Comparison of ENCODE assay signal across 8 mouse cellular contexts in the genomic region with DNA sequence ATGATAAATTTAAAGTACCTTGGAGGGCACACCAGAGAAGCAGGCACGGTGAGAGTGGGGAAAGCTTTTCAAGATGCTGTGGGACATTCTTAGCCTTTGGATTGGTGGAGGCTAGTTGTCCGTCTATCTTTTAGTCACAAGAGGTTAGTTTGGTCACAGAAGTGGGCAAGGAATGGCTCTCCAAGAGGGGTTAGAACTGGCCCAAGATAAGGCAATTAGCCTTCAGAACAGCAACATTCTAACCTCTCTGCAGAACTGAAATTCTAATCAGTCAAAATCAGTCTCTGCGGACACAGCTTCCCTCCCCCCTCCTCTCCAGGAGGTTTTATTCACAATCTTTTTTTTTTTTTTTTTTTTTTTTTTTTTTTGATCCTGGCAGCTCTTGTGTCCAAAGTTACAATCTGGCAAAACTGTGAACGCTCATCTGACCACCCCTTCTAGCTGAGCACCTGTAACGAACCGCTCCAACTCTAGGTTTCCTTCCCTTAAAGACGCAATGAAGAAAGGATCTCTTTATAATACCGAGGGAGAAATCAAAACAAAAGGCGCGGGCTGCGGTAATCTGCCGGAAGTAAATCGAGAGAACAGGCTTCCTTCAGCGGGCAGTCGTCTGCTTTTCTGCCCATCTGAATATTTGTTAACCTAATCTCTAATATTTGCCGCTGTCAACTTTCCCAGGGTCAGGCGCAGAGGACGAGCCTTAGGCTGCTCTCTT. TPM values are rescaled to one million over a fixed set of nuclear protein-coding genes. Genes with fewer than 3 reads are reported as not detected.
DNase-seq lines count a peak whose midpoint lies in the region; ATAC-seq lines count a peak whose summit lies in the region.

No protein-coding gene starts in this region.

- H3K9ac ChIP-seq in forebrain, embryonic 15.5 days (replicated peaks): peak overlapping the region; percentile 57
- H3K9ac ChIP-seq in liver, embryonic 13.5 days: no peak overlapping the region

- no peaks in the 10 kb centered on the region for H3K27me3 ChIP-seq in forebrain, embryonic 15.5 days
- peaks cover 50% of the 10 kb centered on the region for H3K27me3 ChIP-seq in liver, embryonic 13.5 days

- H3K36me3 ChIP-seq in forebrain, embryonic 15.5 days: no peaks in the 10 kb centered on the region
- H3K36me3 ChIP-seq in liver, embryonic 13.5 days: no peaks in the 10 kb centered on the region

- ATAC-seq in forebrain, embryonic 15.5 days (replicated peaks): no peak
- ATAC-seq in liver, embryonic 13.5 days (ENCODE audit: low read depth): no peak

- 4% methylated on average over 18 of the region's 18 CpGs for WGBS in forebrain, embryonic 15.5 days
- WGBS in liver, embryonic 13.5 days (ENCODE audit: insufficient replicate concordance): 6% methylated on average over 18 of the region's 18 CpGs

- H3K4me1 ChIP-seq in forebrain, embryonic 15.5 days: peaks cover 8% of the 10 kb centered on the region; the same call in 1 of the 2 replicates
- H3K4me1 ChIP-seq in liver, embryonic 13.5 days (replicated peaks): peaks cover 18% of the 10 kb centered on the region

- H3K4me2 ChIP-seq in forebrain, embryonic 15.5 days (replicated peaks): peak overlapping the region; percentile 72
- peak overlapping the region; percentile 55 for H3K4me2 ChIP-seq in liver, embryonic 13.5 days

- no peaks in the 10 kb centered on the region for H3K9me3 ChIP-seq in forebrain, embryonic 15.5 days
- H3K9me3 ChIP-seq in liver, embryonic 13.5 days (replicated peaks): no peaks in the 10 kb centered on the region

- peak; percentile 23 for DNase-seq in embryo, embryonic 10.5 days (ENCODE audit: low spot score)
- no peak for DNase-seq in embryo, embryonic 9.5 days (ENCODE audit: extremely low spot score)
- peak; percentile 66 for DNase-seq in CD4-positive helper T cell, adult 2 months (ENCODE audit: low read depth, low spot score)
- no peak for DNase-seq in liver, embryonic 13.5 days
- DNase-seq in right cerebral cortex, postnatal 10 days (ENCODE audit: low spot score in 2 of 2): no peak
- DNase-seq in layer of hippocampus, adult 9-11 months: no peak
- no peak for DNase-seq in spleen, postnatal 36 days (ENCODE audit: low spot score in 2 of 2)

- H3K27ac ChIP-seq in forebrain, embryonic 15.5 days (replicated peaks): peak overlapping the region; percentile 60
- H3K27ac ChIP-seq in liver, embryonic 13.5 days: no peak overlapping the region

- peak overlapping the region; percentile 54 for H3K4me3 ChIP-seq in forebrain, embryonic 15.5 days
- H3K4me3 ChIP-seq in liver, embryonic 13.5 days (replicated peaks): peak overlapping the region; percentile 29

RNA-seq across cellular contexts. Expression of a gene that starts 2.2 kb away (rescaled TPM):
- 1.0 and 1.4 TPM in 2 replicates for polyA plus RNA-seq in forebrain, embryonic 15.5 days (2015; fragmentation: Nextera tagmentation; extraction: Ambion mirVana)
- polyA plus RNA-seq in liver, embryonic 13.5 days (2015; fragmentation: Nextera tagmentation; extraction: Ambion mirVana): not detected in 2 replicates

Comparison
In these comparisons a context has a peak if more than half of its experiments do, and no peak if none do; other contexts are left out.
1. DNase-seq: peak in embryo, embryonic 10.5 days (single experiment) and CD4-positive helper T cell, adult 2 months (single experiment); none in embryo, embryonic 9.5 days (single experiment), liver, embryonic 13.5 days (single experiment), right cerebral cortex, postnatal 10 days (0 of 2), layer of hippocampus, adult 9-11 months (single experiment) and spleen, postnatal 36 days (0 of 2).